Mouse (Mus musculus): Measurements from ENCODE around the gene Ugt1a6b.

GRCm38 (mm10) chr1:88262961-88263360 is 159.9 kb downstream of the Ugt1a6b start:
- TF ChIP-seq CTCF (IDR thresholded peaks at IDR 0.05; ENCODE audit: low read depth) (no peak), EP300 (IDR thresholded peaks at IDR 0.05; ENCODE audit: low read depth) (no peak)

Data from liver, postnatal 0 days (tissue).